Mouse (Mus musculus) thymus, adult 2 months (tissue): Measurements from ENCODE around the gene Mgat4c. TPM values are rescaled to one million over a fixed set of nuclear protein-coding genes. Genes with fewer than 3 reads are reported as not detected.

Experiments
- DNase-seq: peaks from one replicate; pipeline ENCODE4 v3.0.0; 2021
- H3K27ac ChIP-seq: fragments of 200-500 bp; 2 replicates; pipeline ENCODE4 v1.5.1; 2012; ENCODE audit warnings: low read length, control low read depth; ENCODE audit not compliant: control insufficient read depth, insufficient read depth
- H3K27me3 ChIP-seq: fragments of 200-500 bp; 2 replicates; pipeline ENCODE4 v1.6.1; 2012; ENCODE audit warnings: mild to moderate bottlenecking, low read length, moderate library complexity, mixed read lengths; ENCODE audit not compliant: control insufficient read depth, insufficient read depth
- H3K36me3 ChIP-seq: fragments of 200-500 bp; 2 replicates; pipeline ENCODE4 v1.6.1; 2012; ENCODE audit warnings: mild to moderate bottlenecking, low read length, moderate library complexity; ENCODE audit not compliant: control insufficient read depth, insufficient read depth
- H3K4me1 ChIP-seq: fragments of 200-500 bp; replicated peaks from 2 replicates; pipeline ENCODE4 v1.6.1; 2012; ENCODE audit warnings: low read length; ENCODE audit not compliant: control insufficient read depth, insufficient read depth
- H3K4me3 ChIP-seq: fragments of 200-500 bp; 2 replicates; pipeline ENCODE4 v1.5.1; 2012; ENCODE audit warnings: mild to moderate bottlenecking, low read length, control low read depth, moderate library complexity; ENCODE audit not compliant: control insufficient read depth, insufficient read depth
- CTCF ChIP-seq: fragments of 200-500 bp; IDR thresholded peaks from 2 replicates; pipeline ENCODE4 v1.5.1; 2012; ENCODE audit warnings: mild to moderate bottlenecking, control low read depth, low read length, moderate library complexity, borderline replicate concordance; ENCODE audit not compliant: control insufficient read depth, poor library complexity, insufficient read depth; ENCODE audit errors: extremely low read depth
- POLR2A ChIP-seq: fragments of 200-500 bp; IDR thresholded peaks from 2 replicates; pipeline ENCODE4 v1.6.1; 2012; ENCODE audit warnings: mild to moderate bottlenecking, low read length, control low read depth, moderate library complexity; ENCODE audit not compliant: control insufficient read depth, poor library complexity, insufficient read depth; ENCODE audit errors: extremely low read depth
- WGBS: fragments of 180-500 bp; shearing (Covaris S2); methylation state at CpG from one replicate; pipeline ENCODE4 v1.1.7; 2018; 5-methylcytosine and 5-hydroxymethylcytosine counted together
- polyA plus RNA-seq: library from polyadenylated mRNA; depleted of rRNA; stranded (reverse); fragments of >200 nt; gene quantifications from 2 replicates; pipeline ENCODE4 v1.2.3, GENCODE M21; 2012

The Mgat4c gene
- polyA plus RNA-seq, 1 experiment: not detected

DNA sequence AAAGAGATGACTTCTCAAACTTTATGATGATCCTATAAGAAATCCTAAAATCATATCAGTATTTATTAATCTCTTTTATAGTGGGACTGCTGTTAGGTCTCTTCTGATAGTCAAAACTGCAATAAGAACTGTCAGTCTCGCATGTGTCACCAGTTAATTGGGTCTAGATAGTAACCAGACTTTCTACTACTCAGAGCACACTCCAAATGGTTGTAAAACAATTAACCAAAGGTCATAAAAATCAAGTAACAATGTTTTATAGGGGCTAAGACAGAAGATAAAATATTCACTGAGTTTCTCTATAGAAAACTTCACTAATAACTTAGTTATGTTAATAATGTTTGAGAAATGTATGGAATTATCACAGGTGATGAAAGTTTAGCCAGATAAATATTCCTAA, 208.6 kb downstream of the Mgat4c start:
- no peak overlapping the region for H3K4me3 ChIP-seq
- no peak for DNase-seq
- no peak overlapping the region for H3K27ac ChIP-seq
- TF ChIP-seq POLR2A: no peak
- TF ChIP-seq CTCF: no peak
- 73% methylated on average over 1 of the region's 1 CpGs for WGBS
- no peaks in the 10 kb centered on the region for H3K36me3 ChIP-seq
- no peaks in the 10 kb centered on the region for H3K4me1 ChIP-seq
- no peaks in the 10 kb centered on the region for H3K27me3 ChIP-seq

DNA sequence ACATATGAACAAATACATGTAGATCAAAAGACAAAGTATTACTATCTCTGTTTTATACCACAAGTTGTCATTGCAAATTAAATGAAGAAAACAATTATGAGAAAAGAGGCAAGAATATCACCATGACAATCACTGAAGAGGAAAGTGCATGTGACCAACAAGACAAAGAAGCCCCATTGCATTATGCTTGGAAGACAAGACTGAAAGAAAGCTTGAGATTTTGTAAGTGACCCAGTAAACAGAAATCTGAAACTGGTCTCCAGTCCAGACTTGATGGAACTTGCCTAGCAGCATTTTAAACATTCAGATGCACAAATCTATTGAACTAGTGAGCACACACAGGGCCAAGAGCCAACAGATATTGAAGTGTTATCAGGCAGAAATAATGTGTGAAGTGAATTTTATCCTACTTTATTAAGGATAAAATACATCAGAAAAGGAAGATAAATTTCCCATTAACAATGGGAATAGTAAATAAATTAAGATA, 236.1 kb downstream of the Mgat4c start:
- Histone ChIP-seq H3K4me3 (no peak overlapping the region), H3K4me1 (no peaks in the 10 kb centered on the region), H3K27ac (no peak overlapping the region), H3K27me3 (no peaks in the 10 kb centered on the region), H3K36me3 (no peaks in the 10 kb centered on the region)
- DNase-seq: no peak
- TF ChIP-seq POLR2A (no peak), CTCF (no peak)

DNA sequence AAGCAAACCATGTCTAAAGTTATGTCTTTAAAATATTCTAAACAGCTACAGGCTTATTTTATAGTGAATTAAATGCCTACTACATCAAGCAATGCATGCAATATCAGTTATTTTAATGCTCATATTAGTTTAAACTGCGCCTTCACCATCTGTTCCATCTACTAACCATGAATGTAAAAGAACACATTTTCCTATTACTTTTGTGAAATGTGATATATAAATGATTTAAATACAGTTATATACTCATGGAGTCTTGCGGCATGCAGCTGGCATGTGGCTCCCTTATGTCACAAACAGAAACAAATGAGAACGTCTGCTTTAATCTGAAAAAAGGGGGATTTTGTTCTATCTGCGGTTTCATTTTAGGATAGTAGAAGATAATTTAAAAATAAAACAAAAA, 316.3 kb downstream of the Mgat4c start:
- Histone ChIP-seq H3K27ac (no peak overlapping the region), H3K27me3 (no peaks in the 10 kb centered on the region), H3K4me1 (no peaks in the 10 kb centered on the region), H3K36me3 (no peaks in the 10 kb centered on the region), H3K4me3 (no peak overlapping the region)
- no peak for DNase-seq
- 91% methylated on average over 4 of the region's 4 CpGs for WGBS
- TF ChIP-seq CTCF: no peak
- TF ChIP-seq POLR2A: no peak

DNA sequence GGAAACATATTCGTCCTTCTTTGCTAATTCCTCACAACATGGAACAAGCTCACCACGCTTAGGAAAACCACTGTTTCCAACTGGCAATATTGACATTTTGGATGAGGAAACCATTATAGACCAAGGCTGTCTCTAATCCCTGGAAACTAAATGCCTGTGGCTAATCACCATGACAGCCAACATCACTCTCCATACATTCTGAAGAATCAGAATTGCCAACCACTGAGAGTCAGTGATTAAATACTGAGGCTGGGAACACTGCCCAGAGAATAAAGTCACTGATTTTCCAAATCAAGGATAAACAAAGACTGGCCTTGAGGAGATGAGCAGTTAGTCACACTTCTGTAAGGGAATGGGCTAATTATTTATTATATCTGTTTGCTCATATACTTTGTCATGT, 361.2 kb downstream of the Mgat4c start:
- H3K27ac ChIP-seq: no peak overlapping the region
- no peak for DNase-seq
- TF ChIP-seq CTCF: no peak
- no peak for TF ChIP-seq POLR2A
- H3K4me1 ChIP-seq: no peaks in the 10 kb centered on the region
- WGBS: 85% methylated on average over 2 of the region's 2 CpGs
- no peaks in the 10 kb centered on the region for H3K36me3 ChIP-seq
- H3K27me3 ChIP-seq: no peaks in the 10 kb centered on the region
- H3K4me3 ChIP-seq: no peak overlapping the region

DNA sequence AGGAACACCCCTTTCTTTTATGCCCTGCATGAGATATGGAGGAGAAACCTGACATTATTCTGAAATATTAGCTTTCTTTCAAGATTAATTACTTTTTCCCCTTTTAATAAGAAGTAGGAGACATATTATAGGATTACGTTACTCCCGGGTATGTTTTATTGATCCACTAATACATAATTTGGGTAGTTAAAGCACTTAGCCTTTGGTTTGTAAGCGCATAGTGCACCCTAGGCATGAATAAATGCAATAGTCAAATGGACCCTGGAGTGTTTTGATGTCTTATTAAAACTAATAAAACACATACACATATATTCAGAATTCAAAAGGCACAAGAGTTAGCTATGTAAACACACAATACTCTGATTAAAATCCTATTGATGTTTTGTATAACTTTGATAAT, 374.9 kb downstream of the Mgat4c start:
- no peaks in the 10 kb centered on the region for H3K36me3 ChIP-seq
- H3K27ac ChIP-seq: no peak overlapping the region
- no peak overlapping the region for H3K4me3 ChIP-seq
- no peak for DNase-seq
- WGBS: 88% methylated on average over 3 of the region's 3 CpGs
- TF ChIP-seq CTCF (no peak), POLR2A (no peak)
- no peaks in the 10 kb centered on the region for H3K4me1 ChIP-seq
- H3K27me3 ChIP-seq: no peaks in the 10 kb centered on the region

DNA sequence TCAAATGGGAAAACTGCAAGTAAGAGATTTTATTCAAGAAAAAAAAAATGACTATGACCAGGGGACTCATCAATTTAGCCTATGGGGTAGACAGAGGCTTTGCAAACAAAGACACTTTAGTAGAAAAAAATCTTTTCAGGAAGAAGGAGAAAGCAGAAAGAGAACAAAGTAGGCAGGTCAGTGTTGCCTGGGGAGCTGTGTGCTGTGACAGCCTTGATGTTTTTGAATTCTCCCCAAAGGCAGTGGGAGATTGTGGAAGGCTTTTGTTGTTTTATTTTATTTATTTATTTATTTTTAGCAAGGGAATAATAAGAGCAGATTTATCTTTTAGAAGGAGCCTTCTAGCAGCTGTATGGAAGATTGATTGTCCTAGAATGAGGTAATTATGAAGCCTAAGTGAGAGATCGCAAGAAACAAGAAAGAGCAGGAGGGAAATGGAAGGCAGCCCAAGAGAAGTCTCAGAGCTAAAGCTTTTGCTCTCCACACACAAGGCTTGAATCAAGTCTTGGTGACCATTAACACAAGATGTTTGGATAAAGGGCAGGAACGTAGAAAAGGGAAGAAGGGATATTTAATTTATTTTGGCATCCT, 375.8 kb downstream of the Mgat4c start:
- no peaks in the 10 kb centered on the region for H3K4me1 ChIP-seq
- H3K4me3 ChIP-seq: no peak overlapping the region
- H3K27me3 ChIP-seq: no peaks in the 10 kb centered on the region
- 69% methylated on average over 2 of the region's 2 CpGs for WGBS
- H3K27ac ChIP-seq: no peak overlapping the region
- no peaks in the 10 kb centered on the region for H3K36me3 ChIP-seq
- DNase-seq: no peak
- TF ChIP-seq CTCF: no peak
- no peak for TF ChIP-seq POLR2A

DNA sequence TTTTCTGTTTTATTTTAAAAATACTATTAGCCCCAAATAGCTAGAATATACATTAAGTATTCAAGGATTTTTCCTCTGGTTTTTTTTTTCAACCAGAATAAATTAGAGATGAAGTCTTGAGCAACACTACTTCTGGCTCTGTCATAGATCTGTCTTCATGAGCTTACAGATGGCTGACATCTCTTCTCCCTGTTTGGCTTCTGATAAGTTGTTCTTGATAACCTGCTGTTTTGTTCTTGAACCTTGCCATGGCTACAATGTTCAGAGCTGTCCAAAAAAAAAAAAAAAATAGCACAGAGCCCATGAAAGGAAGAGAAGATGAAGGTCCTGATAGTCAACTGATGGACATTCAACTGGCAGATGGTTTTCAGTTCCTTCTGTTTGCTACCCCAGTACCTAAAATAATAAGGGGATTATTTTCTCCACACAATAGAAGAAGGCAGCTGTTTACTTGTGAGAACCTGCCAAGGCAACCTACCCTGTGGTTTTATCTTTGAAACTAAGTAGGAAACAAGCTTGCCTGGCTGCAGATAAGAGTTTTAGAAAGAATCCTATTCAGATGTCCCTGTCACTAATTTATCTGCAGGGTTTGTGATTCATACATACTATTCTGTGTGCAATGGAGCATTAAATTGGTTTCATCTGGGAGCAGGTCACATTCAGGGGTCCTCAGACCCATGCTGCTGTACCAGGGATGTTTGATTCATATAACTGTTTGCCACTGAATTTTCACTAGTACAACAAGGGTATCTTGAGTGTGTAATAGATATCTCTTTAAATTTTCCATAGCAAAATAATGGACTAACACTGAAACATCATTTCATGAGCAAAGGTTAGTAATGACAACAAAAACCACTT, 393.5 kb downstream of the Mgat4c start:
- Histone ChIP-seq H3K27ac (no peak overlapping the region), H3K36me3 (no peaks in the 10 kb centered on the region), H3K4me3 (no peak overlapping the region), H3K27me3 (no peaks in the 10 kb centered on the region), H3K4me1 (no peaks in the 10 kb centered on the region)
- DNase-seq: no peak
- no peak for TF ChIP-seq POLR2A
- no peak for TF ChIP-seq CTCF
